Mouse (Mus musculus) small intestine, adult 2 months (tissue): Measurements from ENCODE around the gene Txlnb. TPM values are rescaled to one million over a fixed set of nuclear protein-coding genes. Genes with fewer than 3 reads are reported as not detected.

Source experiments
- H3K27ac ChIP-seq: fragments of 200-500 bp; 2 replicates; pipeline ENCODE4 v1.5.1; 2012; ENCODE audit warnings: low read depth, low read length, control low read depth, inconsistent platforms; ENCODE audit not compliant: insufficient read depth
- H3K27me3 ChIP-seq: fragments of 200-500 bp; 2 replicates; pipeline ENCODE4 v1.6.1; 2012; ENCODE audit warnings: mild to moderate bottlenecking, moderate library complexity, low read length, inconsistent platforms; ENCODE audit not compliant: control insufficient read depth, insufficient read depth
- H3K36me3 ChIP-seq: fragments of 200-500 bp; 2 replicates; pipeline ENCODE4 v1.6.1; 2012; ENCODE audit warnings: mild to moderate bottlenecking, low read length, control low read depth, inconsistent platforms; ENCODE audit not compliant: control insufficient read depth, insufficient read depth
- H3K4me1 ChIP-seq: fragments of 200-500 bp; 2 replicates; pipeline ENCODE4 v1.6.1; 2012; ENCODE audit warnings: low read length, inconsistent platforms, mixed read lengths; ENCODE audit not compliant: control insufficient read depth, insufficient read depth, insufficient read length
- H3K4me3 ChIP-seq: fragments of 200-500 bp; 2 replicates; pipeline ENCODE4 v1.5.1; 2012; ENCODE audit warnings: low read depth, mild to moderate bottlenecking, control low read depth, inconsistent platforms, low read length, moderate library complexity
- CTCF ChIP-seq: fragments of 200-500 bp; IDR thresholded peaks from 2 replicates; pipeline ENCODE4 v1.5.1; 2012; ENCODE audit warnings: low read depth, mild to moderate bottlenecking, control low read depth, inconsistent platforms, low read length, moderate library complexity, mixed read lengths; ENCODE audit not compliant: insufficient replicate concordance, insufficient read length; ENCODE audit errors: extremely low read depth
- POLR2A ChIP-seq: fragments of 200-500 bp; IDR thresholded peaks from 2 replicates; pipeline ENCODE4 v1.6.1; 2012; ENCODE audit warnings: low read depth, mild to moderate bottlenecking, control low read depth, inconsistent platforms, low read length, moderate library complexity
- WGBS: fragments of 180-500 bp; shearing (Covaris S2); methylation state at CpG from one replicate; pipeline ENCODE4 v1.1.7; 2018; 5-methylcytosine and 5-hydroxymethylcytosine counted together
- polyA plus RNA-seq: library from polyadenylated mRNA; depleted of rRNA; stranded (reverse); fragments of >200 nt; gene quantifications from 2 replicates; pipeline ENCODE4 v1.2.3, GENCODE M21; 2012

The Txlnb gene
- polyA plus RNA-seq, 1 experiment = not detected

DNA sequence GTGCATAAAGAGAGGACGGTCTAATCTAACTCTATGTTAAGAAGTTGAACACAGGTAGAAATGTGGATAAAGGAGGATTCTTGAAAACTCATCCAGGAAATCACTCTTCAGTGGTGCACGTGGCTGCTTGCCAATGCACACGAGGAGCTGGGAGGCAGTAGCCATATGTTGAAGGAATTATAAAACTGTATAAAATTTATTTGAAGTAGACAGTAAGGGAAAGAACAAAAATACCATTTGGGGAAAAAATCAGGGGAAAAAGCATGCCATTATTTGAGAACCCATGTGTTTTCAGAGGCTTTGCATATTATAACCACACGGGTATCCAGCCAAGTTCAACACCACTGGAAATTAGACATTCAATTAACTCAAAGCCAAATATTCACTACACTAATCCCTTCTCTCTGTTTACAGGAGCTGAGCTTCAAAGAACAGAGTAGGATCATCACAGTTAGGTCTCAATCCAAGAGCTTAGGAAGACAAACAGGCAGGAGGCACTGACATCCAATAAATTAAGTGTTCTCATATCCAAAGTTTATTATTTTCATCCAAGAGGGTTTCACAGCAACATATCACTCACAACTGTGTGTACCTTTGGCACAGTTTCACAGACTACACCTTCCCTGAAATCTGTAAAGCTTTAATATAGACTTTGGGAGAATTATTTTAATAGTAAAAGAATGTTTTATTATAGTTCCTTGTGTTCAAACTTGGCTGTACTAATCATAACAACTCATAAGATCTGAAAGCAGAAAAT, 48.9 kb downstream of the Txlnb start:
- WGBS = 48% methylated on average over 4 of the region's 4 CpGs
- Histone ChIP-seq H3K4me1 (no peaks in the 10 kb centered on the region), H3K36me3 (no peaks in the 10 kb centered on the region), H3K27me3 (no peaks in the 10 kb centered on the region), H3K4me3 (no peak overlapping the region), H3K27ac (no peak overlapping the region)
- TF ChIP-seq CTCF (no peak), POLR2A (no peak)

- H3K27ac ChIP-seq = no peak overlapping the region
- no peaks in the 10 kb centered on the region for H3K27me3 ChIP-seq
- TF ChIP-seq CTCF = no peak
- no peak for TF ChIP-seq POLR2A
- no peaks in the 10 kb centered on the region for H3K4me1 ChIP-seq
- WGBS = 86% methylated on average over 9 of the region's 9 CpGs
- no peaks in the 10 kb centered on the region for H3K36me3 ChIP-seq
- no peak overlapping the region for H3K4me3 ChIP-seq
Observed at GRCm38 (mm10) chr10:17857647-17858261, 61.7 kb downstream of the Txlnb start.

DNA sequence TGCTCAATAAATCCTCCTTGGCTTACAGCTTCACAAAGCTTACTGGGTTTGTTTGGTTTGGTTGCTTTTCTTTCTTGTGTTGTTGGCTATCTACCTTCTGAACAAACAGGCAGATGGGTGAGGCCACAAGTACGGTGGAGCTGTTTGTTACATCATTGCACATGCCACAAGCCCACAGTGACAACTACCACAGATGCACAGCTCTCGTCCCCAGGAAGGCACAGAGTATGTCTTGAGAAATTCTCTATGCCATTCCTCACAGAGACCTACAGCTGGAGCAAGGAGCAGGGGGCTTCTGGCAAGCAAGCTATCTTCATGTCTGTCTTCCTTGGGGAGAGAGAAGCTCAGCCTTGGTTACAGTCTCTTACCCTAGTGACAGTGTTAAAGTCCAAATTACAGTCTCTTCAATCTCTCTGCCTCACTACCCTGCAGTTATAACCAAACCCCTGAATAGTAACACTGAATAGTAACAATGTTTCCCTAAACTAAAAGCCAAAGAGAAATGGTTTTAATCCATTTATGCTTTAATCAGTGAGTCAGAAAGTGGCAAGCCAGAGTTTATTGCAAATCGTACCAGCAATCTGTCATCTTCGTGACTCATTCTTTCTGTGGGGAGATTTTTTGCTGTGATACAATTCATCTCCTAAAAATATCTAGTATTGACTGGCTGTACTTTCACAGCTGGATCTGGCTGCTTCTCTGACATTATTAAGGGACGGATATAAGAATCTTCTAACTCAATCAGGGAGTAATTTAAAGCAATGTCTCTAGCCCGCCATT, 64.9 kb downstream of the Txlnb start:
- Histone ChIP-seq H3K27ac (no peak overlapping the region), H3K27me3 (no peaks in the 10 kb centered on the region), H3K4me3 (no peak overlapping the region), H3K36me3 (no peaks in the 10 kb centered on the region), H3K4me1 (no peaks in the 10 kb centered on the region)
- 61% methylated on average over 6 of the region's 6 CpGs for WGBS
- TF ChIP-seq POLR2A (no peak), CTCF (no peak)

GRCm38 (mm10) chr10:17869822-17870662, 74.0 kb downstream of the Txlnb start:
- Histone ChIP-seq H3K4me1 (no peaks in the 10 kb centered on the region), H3K27me3 (no peaks in the 10 kb centered on the region), H3K27ac (no peak overlapping the region), H3K36me3 (no peaks in the 10 kb centered on the region), H3K4me3 (no peak overlapping the region)
- WGBS = 48% methylated on average over 5 of the region's 5 CpGs
- peak; percentile 71; the same call in 1 of the 2 replicates for TF ChIP-seq CTCF
- TF ChIP-seq POLR2A = no peak

GRCm38 (mm10) chr10:17878002-17878919, 82.2 kb downstream of the Txlnb start:
- Histone ChIP-seq H3K27ac (no peak overlapping the region), H3K36me3 (no peaks in the 10 kb centered on the region), H3K4me1 (no peaks in the 10 kb centered on the region), H3K27me3 (no peaks in the 10 kb centered on the region), H3K4me3 (no peak overlapping the region)
- no peak for TF ChIP-seq CTCF
- WGBS = 67% methylated on average over 8 of the region's 8 CpGs

- 88% methylated on average over 3 of the region's 3 CpGs for WGBS
- H3K36me3 ChIP-seq = no peaks in the 10 kb centered on the region
Observed at GRCm38 (mm10) chr10:17880038-17880437, 84.0 kb downstream of the Txlnb start.

More at GRCm38 (mm10) chr10:17880038-17880437, 84.0 kb downstream of the Txlnb start:
- Histone ChIP-seq H3K4me1 (no peaks in the 10 kb centered on the region), H3K4me3 (no peak overlapping the region), H3K27me3 (no peaks in the 10 kb centered on the region), H3K27ac (no peak overlapping the region)
- TF ChIP-seq POLR2A = no peak
- TF ChIP-seq CTCF = no peak
